In the genomic region with DNA sequence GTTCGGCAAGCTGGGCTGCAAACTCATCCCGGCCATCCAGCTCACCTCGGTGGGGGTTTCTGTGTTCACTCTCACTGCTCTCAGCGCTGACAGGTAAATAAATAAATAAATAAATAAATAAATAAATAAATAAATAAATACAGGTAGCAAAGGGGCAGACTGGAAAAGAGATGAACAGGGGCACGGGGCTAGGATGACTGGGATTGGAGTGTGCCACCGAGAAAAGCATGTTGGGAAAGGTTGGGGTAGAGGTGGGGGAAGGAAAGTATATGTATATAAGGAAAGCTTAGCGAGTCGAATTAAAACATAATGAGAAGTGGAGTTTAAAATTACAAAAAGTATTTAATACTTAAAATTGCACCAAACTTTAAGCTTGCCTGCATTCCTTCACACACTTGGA, we compare ENCODE assay signal across 10 mouse cellular contexts. TPM values are rescaled to one million over a fixed set of nuclear protein-coding genes. Genes with fewer than 3 reads are reported as not detected.
DNase-seq lines count a peak whose midpoint lies in the region; ATAC-seq and TF ChIP-seq lines count a peak whose summit lies in the region.
"Had no signal": no experiment of that assay in that cellular context is flagged by ENCODE, and none has a peak within 500 bp of the region (broad histone marks: within the 10 kb centered on the region; RNA-seq: fewer than 3 reads in every experiment).

No protein-coding gene starts in this region.

- H3K9ac ChIP-seq in lung, embryonic 16.5 days (ENCODE audit: low read length) = no peak overlapping the region
- H3K9ac ChIP-seq in forebrain, embryonic 16.5 days (replicated peaks; ENCODE audit: low read depth, low read length) = no peak overlapping the region
- no peak overlapping the region for H3K9ac ChIP-seq in limb, embryonic 12.5 days (replicated peaks)
- H3K9ac ChIP-seq in stomach, embryonic 16.5 days (ENCODE audit: low read length) = no peak overlapping the region

- no peak overlapping the region for H3K4me3 ChIP-seq in lung, embryonic 16.5 days (ENCODE audit: low read length)
- H3K4me3 ChIP-seq in lung, adult 2 months (replicated peaks; ENCODE audit: extremely low read depth, low read depth, low read length) = no peak overlapping the region
- peak overlapping the region; percentile 44 for H3K4me3 ChIP-seq in forebrain, embryonic 16.5 days (replicated peaks; ENCODE audit: low read length)
- peak overlapping the region; percentile 43 for H3K4me3 ChIP-seq in limb, embryonic 12.5 days (replicated peaks)
- peak overlapping the region; percentile 36 for H3K4me3 ChIP-seq in stomach, embryonic 16.5 days (replicated peaks; ENCODE audit: low read length)
- H3K4me3 ChIP-seq in cerebellum, adult 2 months (replicated peaks; ENCODE audit: insufficient read depth, low read depth, low read length) = no peak overlapping the region

- H3K9me3 ChIP-seq in lung, embryonic 16.5 days (ENCODE audit: control insufficient read depth, low read length) = no peaks in the 10 kb centered on the region
- no peaks in the 10 kb centered on the region for H3K9me3 ChIP-seq in forebrain, embryonic 16.5 days (ENCODE audit: control insufficient read depth, low read length)
- no peaks in the 10 kb centered on the region for H3K9me3 ChIP-seq in limb, embryonic 12.5 days
- no peaks in the 10 kb centered on the region for H3K9me3 ChIP-seq in stomach, embryonic 16.5 days (replicated peaks; ENCODE audit: control insufficient read depth, low read length)

- no peak for ATAC-seq in lung, embryonic 16.5 days (ENCODE audit: low read depth)
- peak; percentile 10; the same call in 1 of the 2 replicates for ATAC-seq in forebrain, embryonic 16.5 days
- no peak for ATAC-seq in limb, embryonic 12.5 days (ENCODE audit: insufficient number of reproducible peaks, insufficient read depth, low FRiP score, low TSS enrichment, low read depth)
- no peak for ATAC-seq in stomach, embryonic 16.5 days (ENCODE audit: insufficient read depth, low FRiP score)

- no peaks in the 10 kb centered on the region for H3K36me3 ChIP-seq in lung, embryonic 16.5 days (ENCODE audit: control insufficient read depth, insufficient read depth, low read length)
- H3K36me3 ChIP-seq in forebrain, embryonic 16.5 days (ENCODE audit: control insufficient read depth, insufficient read depth) = no peaks in the 10 kb centered on the region
- H3K36me3 ChIP-seq in limb, embryonic 12.5 days = no peaks in the 10 kb centered on the region
- H3K36me3 ChIP-seq in stomach, embryonic 16.5 days (ENCODE audit: control insufficient read depth, insufficient read depth, low read length) = no peaks in the 10 kb centered on the region

- no peak for DNase-seq in lung, adult 2 months
- no peak for DNase-seq in ovary, adult 18-20 months (ENCODE audit: low spot score)
- no peak for DNase-seq in cerebellum, adult 2 months
- DNase-seq: kidney, adult 18-20 months; lung, postnatal 10 days had no signal

- no peak for TF ChIP-seq POLR2A in lung, adult 2 months (IDR thresholded peaks at IDR 0.05; ENCODE audit: borderline replicate concordance, extremely low read depth, low read depth, low read length)
- TF ChIP-seq POLR2A in cerebellum, adult 2 months (IDR thresholded peaks at IDR 0.05; ENCODE audit: borderline replicate concordance, insufficient read depth, low read length) = no peak

- H3K27ac ChIP-seq in lung, embryonic 16.5 days (ENCODE audit: low read length) = no peak overlapping the region
- no peak overlapping the region for H3K27ac ChIP-seq in forebrain, embryonic 16.5 days (ENCODE audit: low read length)
- H3K27ac ChIP-seq in limb, embryonic 12.5 days = no peak overlapping the region
- no peak overlapping the region for H3K27ac ChIP-seq in stomach, embryonic 16.5 days (ENCODE audit: low read length)
- no peak overlapping the region for H3K27ac ChIP-seq in cerebellum, adult 2 months (ENCODE audit: insufficient read depth, low read length)

- H3K27me3 ChIP-seq in lung, embryonic 16.5 days (ENCODE audit: control insufficient read depth, insufficient read depth, low read depth, low read length) = peaks cover 6% of the 10 kb centered on the region; the same call in 1 of the 2 replicates
- H3K27me3 ChIP-seq in forebrain, embryonic 16.5 days (replicated peaks; ENCODE audit: control insufficient read depth, insufficient read depth, low read length) = 0 out of 2 replicates have a peak, but pooled peaks cover 4% of the 10 kb centered on the region
- peaks cover 17% of the 10 kb centered on the region for H3K27me3 ChIP-seq in limb, embryonic 12.5 days
- H3K27me3 ChIP-seq in stomach, embryonic 16.5 days (ENCODE audit: control insufficient read depth, insufficient read depth, low read length) = peaks cover 3% of the 10 kb centered on the region; the same call in 1 of the 2 replicates
- H3K27me3 ChIP-seq in cerebellum, adult 2 months (ENCODE audit: control insufficient read depth, insufficient read depth, low read length) = no peaks in the 10 kb centered on the region

- WGBS in lung, embryonic 16.5 days = 22% methylated on average over 8 of the region's 8 CpGs
- WGBS in lung, adult 2 months = 26% methylated on average over 8 of the region's 8 CpGs
- WGBS in forebrain, embryonic 16.5 days = 18% methylated on average over 8 of the region's 8 CpGs
- WGBS in limb, embryonic 12.5 days = 20% methylated on average over 8 of the region's 8 CpGs
- 23% methylated on average over 8 of the region's 8 CpGs for WGBS in stomach, embryonic 16.5 days
- 24% methylated on average over 8 of the region's 8 CpGs for WGBS in cerebellum, adult 2 months

- H3K4me1 ChIP-seq in lung, embryonic 16.5 days (replicated peaks; ENCODE audit: control insufficient read depth, insufficient read depth, low read length) = peaks cover 4% of the 10 kb centered on the region; the same call in 1 of the 2 replicates
- no peaks in the 10 kb centered on the region for H3K4me1 ChIP-seq in lung, adult 2 months (ENCODE audit: control insufficient read depth, insufficient read depth, low read length)
- peaks cover 10% of the 10 kb centered on the region for H3K4me1 ChIP-seq in forebrain, embryonic 16.5 days (replicated peaks; ENCODE audit: control insufficient read depth, insufficient read depth, low read length)
- peaks cover 13% of the 10 kb centered on the region; the same call in 1 of the 2 replicates for H3K4me1 ChIP-seq in limb, embryonic 12.5 days (replicated peaks)
- 0 out of 2 replicates have a peak, but pooled peaks cover 3% of the 10 kb centered on the region for H3K4me1 ChIP-seq in stomach, embryonic 16.5 days (ENCODE audit: control insufficient read depth, insufficient read depth, low read length)
- H3K4me1 ChIP-seq in cerebellum, adult 2 months (ENCODE audit: control insufficient read depth, insufficient read depth, low read length) = no peaks in the 10 kb centered on the region

- no peak for TF ChIP-seq CTCF in lung, adult 2 months (IDR thresholded peaks at IDR 0.05; ENCODE audit: insufficient read depth, low read length)
- no peak for TF ChIP-seq CTCF in cerebellum, adult 2 months (IDR thresholded peaks at IDR 0.05; ENCODE audit: borderline replicate concordance, insufficient read depth, low read depth, low read length)

- H3K4me2 ChIP-seq in lung, embryonic 16.5 days (ENCODE audit: low read depth, low read length) = peak overlapping the region; percentile 80; the same call in 1 of the 2 replicates
- peak overlapping the region; percentile 61 for H3K4me2 ChIP-seq in forebrain, embryonic 16.5 days (ENCODE audit: low read length)
- H3K4me2 ChIP-seq in limb, embryonic 12.5 days = peak overlapping the region; percentile 83
- peak overlapping the region; percentile 70 for H3K4me2 ChIP-seq in stomach, embryonic 16.5 days (ENCODE audit: low read depth, low read length)

RNA-seq across cellular contexts. Expression of gene Gje1, which starts 42.6 kb away (rescaled TPM):
- polyA plus RNA-seq in lung, embryonic 16.5 days (2015; fragmentation: Nextera tagmentation; extraction: Ambion mirVana) = not detected in 2 replicates
- polyA plus RNA-seq in lung, adult 2 months (2012; rRNA removed) = not detected in 2 replicates
- not detected in 2 replicates for polyA plus RNA-seq in forebrain, embryonic 16.5 days (2015; fragmentation: Nextera tagmentation; extraction: Ambion mirVana)
- polyA plus RNA-seq in limb, embryonic 12.5 days (2016; fragmentation: Nextera tagmentation; extraction: Ambion mirVana) = not detected in 2 replicates
- not detected in 2 replicates for polyA plus RNA-seq in stomach, embryonic 16.5 days (2015; fragmentation: Nextera tagmentation; extraction: Ambion mirVana)
- not detected in 2 replicates for polyA plus RNA-seq in cerebellum, adult 2 months (2012; rRNA removed)
- polyA plus RNA-seq: thymus, postnatal 0 days had no signal

RNA-seq across cellular contexts. Expression of gene Nmbr, which starts 55.2 kb away (rescaled TPM):
- polyA plus RNA-seq in lung, embryonic 16.5 days (2015; fragmentation: Nextera tagmentation; extraction: Ambion mirVana) = 0.13 and 0.64 TPM in 2 replicates
- polyA plus RNA-seq in lung, adult 2 months (2012; rRNA removed) = 0.27 TPM in 1 of 2 replicates, not detected in the other
- 1.3 and 1.8 TPM in 2 replicates for polyA plus RNA-seq in forebrain, embryonic 16.5 days (2015; fragmentation: Nextera tagmentation; extraction: Ambion mirVana)
- 0.26 and 0.40 TPM in 2 replicates for polyA plus RNA-seq in limb, embryonic 12.5 days (2016; fragmentation: Nextera tagmentation; extraction: Ambion mirVana)
- 0.19 TPM in 1 of 2 replicates, not detected in the other for polyA plus RNA-seq in stomach, embryonic 16.5 days (2015; fragmentation: Nextera tagmentation; extraction: Ambion mirVana)
- 1.4 and 1.7 TPM in 2 replicates for polyA plus RNA-seq in cerebellum, adult 2 months (2012; rRNA removed)

RNA-seq across cellular contexts. Expression of gene Vta1, which starts 55.3 kb away (rescaled TPM):
- polyA plus RNA-seq in lung, embryonic 16.5 days (2015; fragmentation: Nextera tagmentation; extraction: Ambion mirVana) = 95.8 and 98.1 TPM in 2 replicates
- polyA plus RNA-seq in lung, adult 2 months (2012; rRNA removed) = 52.5 and 59.5 TPM in 2 replicates
- 197 TPM in 2 replicates for polyA plus RNA-seq in forebrain, embryonic 16.5 days (2015; fragmentation: Nextera tagmentation; extraction: Ambion mirVana)
- polyA plus RNA-seq in limb, embryonic 12.5 days (2016; fragmentation: Nextera tagmentation; extraction: Ambion mirVana) = 96.5 and 108 TPM in 2 replicates
- polyA plus RNA-seq in stomach, embryonic 16.5 days (2015; fragmentation: Nextera tagmentation; extraction: Ambion mirVana) = 87.4 and 88.2 TPM in 2 replicates
- 88.1 and 101 TPM in 2 replicates for polyA plus RNA-seq in cerebellum, adult 2 months (2012; rRNA removed)

Comparison
In these comparisons a context has a peak if more than half of its experiments do, and no peak if none do; other contexts are left out.
1. H3K4me3 ChIP-seq: peak in forebrain, embryonic 16.5 days (single experiment), limb, embryonic 12.5 days (single experiment) and stomach, embryonic 16.5 days (single experiment); none in lung, embryonic 16.5 days (single experiment), lung, adult 2 months (single experiment) and cerebellum, adult 2 months (single experiment).
2. Peak in every context shown above with its lines, with median percentiles within 50 percentile points of each other: H3K4me2 ChIP-seq.